Mouse (Mus musculus): ENCODE measurements around the gene Soga1. TPM values are rescaled to one million over a fixed set of nuclear protein-coding genes. Genes with fewer than 3 reads are reported as not detected.

Gene Soga1
- total and polyA plus RNA-seq, 3 experiments: 2.6 to 16.4 (median 6.0) TPM

DNA sequence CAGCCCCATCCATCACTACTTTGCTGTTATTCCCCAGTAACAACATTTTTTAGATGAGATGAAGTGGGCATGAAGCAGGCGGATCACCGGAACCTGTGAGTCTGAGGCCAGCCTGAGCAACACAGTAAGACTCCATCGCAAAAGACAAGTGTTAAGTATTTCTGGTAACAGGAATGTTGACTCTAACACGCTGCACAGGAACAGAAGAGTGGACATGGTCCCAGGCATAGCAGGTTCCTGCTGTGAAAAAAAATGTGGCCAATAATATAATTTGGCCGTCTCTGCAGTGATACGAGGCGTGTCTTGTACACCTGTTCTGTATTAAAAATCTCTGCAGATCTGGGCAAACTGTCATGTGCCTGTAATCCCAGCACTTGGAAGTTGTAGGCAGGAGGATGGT, 43.7 kb downstream of the Soga1 start:
- H3K36me3 ChIP-seq (replicated peaks): no peaks in the 10 kb centered on the region
- no peaks in the 10 kb centered on the region for H3K9me3 ChIP-seq (replicated peaks)
- DNase-seq (ENCODE audit: low spot score) (no peak), ATAC-seq (ENCODE audit: extremely low read depth, insufficient number of reproducible peaks, low FRiP score, poor library complexity, severe bottlenecking) (no peak)
- H3K4me1 ChIP-seq (ENCODE audit: insufficient read depth, low read depth, low read length): peaks cover 43% of the 10 kb centered on the region
- no peak overlapping the region for H3K4me3 ChIP-seq (ENCODE audit: low read depth, low read length)
- TF ChIP-seq TAL1 (conservative IDR thresholded peaks at IDR 0.05; ENCODE audit: low read depth, low read length) (no peak), GATA1 (IDR thresholded peaks at IDR 0.05; ENCODE audit: borderline replicate concordance, low read length) (no peak), CTCF (IDR thresholded peaks at IDR 0.05; ENCODE audit: low read depth, low read length) (no peak), GATA2 (IDR thresholded peaks at IDR 0.05; ENCODE audit: borderline replicate concordance, low read depth, low read length) (no peak), POLR2AphosphoS5 (IDR thresholded peaks at IDR 0.05; ENCODE audit: insufficient replicate concordance, low read depth, low read length) (no peak)
- peaks cover 23% of the 10 kb centered on the region for H3K27me3 ChIP-seq (ENCODE audit: insufficient read depth, low read length)

DNA sequence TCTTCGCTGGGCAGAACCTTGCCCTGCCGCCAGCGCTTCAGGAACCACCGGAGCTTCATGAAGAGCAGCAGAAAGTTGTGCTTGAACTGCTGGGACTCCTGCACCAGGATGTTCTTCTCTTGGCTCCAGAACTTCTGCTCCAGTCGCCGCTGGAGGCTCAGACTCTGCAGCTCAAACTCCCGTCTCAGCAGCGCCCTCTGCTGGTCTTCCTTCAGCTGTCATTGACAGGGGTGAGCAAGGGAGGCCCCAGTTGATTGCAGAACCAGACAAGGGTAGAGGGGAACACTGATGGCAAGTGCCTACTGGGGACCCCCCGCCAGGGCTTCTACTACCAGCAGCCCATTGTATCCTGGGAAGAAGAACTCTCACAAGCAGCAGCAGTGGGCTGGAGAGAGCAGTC, 48.2 kb downstream of the Soga1 start:
- H3K27me3 ChIP-seq (ENCODE audit: insufficient read depth, low read length): 0 out of 2 replicates have a peak, but pooled peaks cover 2% of the 10 kb centered on the region
- peaks cover under 1% of the 10 kb centered on the region; the same call in 1 of the 2 replicates for H3K9me3 ChIP-seq (replicated peaks)
- DNase-seq (ENCODE audit: low spot score) (peak; percentile 70), ATAC-seq (ENCODE audit: extremely low read depth, insufficient number of reproducible peaks, low FRiP score, poor library complexity, severe bottlenecking) (no peak)
- H3K36me3 ChIP-seq (replicated peaks): peaks cover 18% of the 10 kb centered on the region
- peak overlapping the region; percentile 40; the same call in 1 of the 2 replicates for H3K4me3 ChIP-seq (ENCODE audit: low read depth, low read length)
- peaks cover 73% of the 10 kb centered on the region for H3K4me1 ChIP-seq (ENCODE audit: insufficient read depth, low read depth, low read length)
- TF ChIP-seq GATA1 (IDR thresholded peaks at IDR 0.05; ENCODE audit: borderline replicate concordance, low read length): no peak
- no peak for TF ChIP-seq TAL1 (conservative IDR thresholded peaks at IDR 0.05; ENCODE audit: low read depth, low read length)
- peak; percentile 65 for TF ChIP-seq CTCF (IDR thresholded peaks at IDR 0.05; ENCODE audit: low read depth, low read length)

DNA sequence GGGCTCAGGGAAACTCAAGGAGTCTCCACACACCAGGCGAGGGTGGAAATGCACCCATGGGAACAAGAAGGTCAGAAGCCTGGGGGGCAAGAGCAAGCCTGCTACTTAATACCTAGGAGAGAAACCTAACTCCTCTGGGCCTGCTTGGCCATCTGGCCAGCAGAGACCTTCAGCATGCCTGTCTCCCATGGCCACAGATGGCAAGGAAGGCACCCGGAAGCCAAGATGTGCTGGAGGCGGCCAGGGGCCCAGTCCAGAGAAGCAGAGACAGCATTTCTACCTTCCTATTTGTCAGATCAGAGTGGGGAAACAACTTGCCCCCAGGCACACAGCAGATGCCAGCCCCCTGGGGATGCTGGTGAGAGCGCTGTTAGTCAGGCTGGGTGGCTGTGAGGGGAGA, 50.8 kb downstream of the Soga1 start:
- peak; percentile 20 for DNase-seq (ENCODE audit: low spot score)
- H3K27me3 ChIP-seq (ENCODE audit: insufficient read depth, low read length): 0 out of 2 replicates have a peak, but pooled peaks cover 2% of the 10 kb centered on the region
- peaks cover 9% of the 10 kb centered on the region for H3K9me3 ChIP-seq (replicated peaks)
- no peak for ATAC-seq (ENCODE audit: extremely low read depth, insufficient number of reproducible peaks, low FRiP score, poor library complexity, severe bottlenecking)
- H3K36me3 ChIP-seq (replicated peaks): peaks cover 40% of the 10 kb centered on the region
- peak overlapping the region; percentile 69; the same call in 1 of the 2 replicates for H3K4me3 ChIP-seq (ENCODE audit: low read depth, low read length)
- peaks cover 82% of the 10 kb centered on the region for H3K4me1 ChIP-seq (ENCODE audit: insufficient read depth, low read depth, low read length)
- TF ChIP-seq GATA2 (IDR thresholded peaks at IDR 0.05; ENCODE audit: borderline replicate concordance, low read depth, low read length): no peak
- no peak for TF ChIP-seq TAL1 (conservative IDR thresholded peaks at IDR 0.05; ENCODE audit: low read depth, low read length)
- no peak for TF ChIP-seq POLR2AphosphoS5 (IDR thresholded peaks at IDR 0.05; ENCODE audit: insufficient replicate concordance, low read depth, low read length)
- TF ChIP-seq GATA1 (IDR thresholded peaks at IDR 0.05; ENCODE audit: borderline replicate concordance, low read length): no peak
- TF ChIP-seq CTCF (IDR thresholded peaks at IDR 0.05; ENCODE audit: low read depth, low read length): no peak

DNA sequence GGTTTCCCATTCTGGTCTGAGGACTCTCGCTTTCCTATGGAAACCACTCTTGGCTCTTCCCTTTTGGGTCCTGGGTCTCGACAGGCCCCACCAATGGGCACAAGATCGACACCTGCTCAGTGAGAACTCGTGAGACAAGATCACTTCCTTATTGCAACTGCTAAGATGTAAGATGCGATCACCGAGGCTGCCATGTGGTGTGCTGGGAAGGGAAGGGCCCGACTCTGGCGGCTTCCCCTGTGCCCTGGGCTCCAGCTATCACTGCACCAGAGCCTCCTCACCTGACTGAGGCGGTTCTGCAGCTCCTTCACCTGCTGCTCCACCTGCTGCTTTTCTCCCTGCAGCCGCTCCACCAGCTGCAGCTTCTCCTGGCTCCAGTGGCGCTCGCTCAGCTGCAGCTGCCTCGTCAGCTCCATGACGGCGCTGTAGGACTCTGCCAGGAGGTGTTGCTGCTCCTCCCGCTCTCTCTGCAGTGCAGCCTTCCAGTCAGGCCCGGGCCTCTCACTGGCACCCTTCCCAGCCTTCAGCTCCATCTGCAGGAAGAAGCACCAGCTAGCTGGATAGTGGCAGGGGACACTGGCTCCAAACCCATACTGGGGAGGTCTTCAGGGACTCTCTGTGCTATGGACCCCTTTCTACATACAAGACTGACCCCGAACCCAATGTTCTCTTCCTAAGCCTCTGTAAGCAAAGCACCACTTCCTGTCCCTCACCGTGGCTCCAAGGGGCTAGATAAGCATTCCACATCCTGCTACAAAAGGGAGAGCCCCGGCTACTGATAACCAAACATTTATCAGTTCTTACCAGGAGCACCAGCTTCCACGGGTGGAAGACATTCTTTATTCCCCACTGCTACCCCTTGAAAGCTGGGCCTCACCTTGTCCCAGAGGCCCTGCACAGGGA, 51.7 kb downstream of the Soga1 start:
- Histone ChIP-seq H3K4me3 (ENCODE audit: low read depth, low read length) (peak overlapping the region; percentile 69), H3K4me1 (ENCODE audit: insufficient read depth, low read depth, low read length) (peaks cover 85% of the 10 kb centered on the region), H3K9me3 (replicated peaks) (peaks cover 9% of the 10 kb centered on the region), H3K36me3 (replicated peaks) (peaks cover 49% of the 10 kb centered on the region), H3K27me3 (ENCODE audit: insufficient read depth, low read length) (no peaks in the 10 kb centered on the region)
- TF ChIP-seq CTCF (IDR thresholded peaks at IDR 0.05; ENCODE audit: low read depth, low read length): no peak
- peak; percentile 84 for TF ChIP-seq TAL1 (conservative IDR thresholded peaks at IDR 0.05; ENCODE audit: low read depth, low read length)
- TF ChIP-seq GATA2 (IDR thresholded peaks at IDR 0.05; ENCODE audit: borderline replicate concordance, low read depth, low read length): no peak
- no peak for TF ChIP-seq GATA1 (IDR thresholded peaks at IDR 0.05; ENCODE audit: borderline replicate concordance, low read length)
- ATAC-seq (ENCODE audit: extremely low read depth, insufficient number of reproducible peaks, low FRiP score, poor library complexity, severe bottlenecking) (peak; percentile 69), DNase-seq (ENCODE audit: low spot score) (peak; percentile 81)

GRCm38 (mm10) chr2:157021156-157021555, 57.9 kb downstream of the Soga1 start:
- ATAC-seq (ENCODE audit: extremely low read depth, insufficient number of reproducible peaks, low FRiP score, poor library complexity, severe bottlenecking): no peak
- Histone ChIP-seq H3K27me3 (ENCODE audit: insufficient read depth, low read length) (no peaks in the 10 kb centered on the region), H3K36me3 (replicated peaks) (peaks cover 95% of the 10 kb centered on the region), H3K4me1 (ENCODE audit: insufficient read depth, low read depth, low read length) (peaks cover 66% of the 10 kb centered on the region), H3K9me3 (replicated peaks) (peaks cover 12% of the 10 kb centered on the region), H3K4me3 (ENCODE audit: low read depth, low read length) (no peak overlapping the region; the same call in 1 of the 2 replicates)
- TF ChIP-seq TAL1 (conservative IDR thresholded peaks at IDR 0.05; ENCODE audit: low read depth, low read length): no peak
- no peak for TF ChIP-seq POLR2AphosphoS5 (IDR thresholded peaks at IDR 0.05; ENCODE audit: insufficient replicate concordance, low read depth, low read length)
- no peak for TF ChIP-seq GATA1 (IDR thresholded peaks at IDR 0.05; ENCODE audit: borderline replicate concordance, low read length)
- no peak for TF ChIP-seq CTCF (IDR thresholded peaks at IDR 0.05; ENCODE audit: low read depth, low read length)
- no peak for TF ChIP-seq GATA2 (IDR thresholded peaks at IDR 0.05; ENCODE audit: borderline replicate concordance, low read depth, low read length)
- DNase-seq (ENCODE audit: low spot score): no peak

DNA sequence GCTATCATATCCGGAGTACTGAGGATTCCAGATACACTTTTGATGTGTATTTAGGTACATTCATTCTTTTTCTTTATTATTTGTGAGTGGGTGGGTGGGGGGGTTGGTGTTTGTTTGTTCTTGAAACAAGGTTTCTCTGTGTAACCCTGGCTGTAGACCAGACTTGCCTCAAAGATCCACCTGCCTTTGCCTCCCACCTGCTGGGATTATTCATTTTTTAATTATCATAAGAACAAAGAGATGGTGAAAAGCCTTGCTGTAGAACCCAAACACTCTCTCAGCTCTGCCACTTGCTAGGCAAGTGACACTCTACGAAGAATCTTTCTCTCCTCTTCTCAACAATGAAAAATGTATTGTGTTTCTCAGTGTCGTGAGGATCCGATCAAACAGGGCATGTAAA, 59.8 kb downstream of the Soga1 start:
- Histone ChIP-seq H3K27me3 (ENCODE audit: insufficient read depth, low read length) (no peaks in the 10 kb centered on the region), H3K9me3 (replicated peaks) (peaks cover 3% of the 10 kb centered on the region; the same call in 1 of the 2 replicates), H3K4me3 (ENCODE audit: low read depth, low read length) (no peak overlapping the region), H3K4me1 (ENCODE audit: insufficient read depth, low read depth, low read length) (peaks cover 61% of the 10 kb centered on the region), H3K36me3 (replicated peaks) (peaks cover 98% of the 10 kb centered on the region)
- ATAC-seq (ENCODE audit: extremely low read depth, insufficient number of reproducible peaks, low FRiP score, poor library complexity, severe bottlenecking) (no peak), DNase-seq (ENCODE audit: low spot score) (no peak)
- TF ChIP-seq GATA1 (IDR thresholded peaks at IDR 0.05; ENCODE audit: borderline replicate concordance, low read length) (no peak), GATA2 (IDR thresholded peaks at IDR 0.05; ENCODE audit: borderline replicate concordance, low read depth, low read length) (no peak), TAL1 (conservative IDR thresholded peaks at IDR 0.05; ENCODE audit: low read depth, low read length) (no peak), POLR2AphosphoS5 (IDR thresholded peaks at IDR 0.05; ENCODE audit: insufficient replicate concordance, low read depth, low read length) (no peak), CTCF (IDR thresholded peaks at IDR 0.05; ENCODE audit: low read depth, low read length) (no peak)
